Mouse (Mus musculus) spleen, adult 12 weeks (tissue): ENCODE measurements at regions not wholly inside any gene's neighbourhood (a gene's known extent, or its start where the extent isn't known, plus 50 kb on each side); places are given as distances from the start of the nearest gene placed in this dataset.
"Not testable (repeated sequence)": the region's sequence is repeated elsewhere in the genome, so short reads cannot be mapped to it uniquely, and the experiment has no call there.

Experiments used
- DNase-seq: peaks from one replicate; pipeline ENCODE4 v3.0.0; 2022; ENCODE audit warnings: low spot score

GRCm38 (mm10) chr10:66641966-66642365, 454.0 kb upstream of the Jmjd1c start:
- no peak for DNase-seq

GRCm38 (mm10) chr10:66643160-66643559, 452.8 kb upstream of the Jmjd1c start:
- DNase-seq, result no peak

GRCm38 (mm10) chr10:66657520-66657919, 438.4 kb upstream of the Jmjd1c start:
- no peak for DNase-seq

- DNase-seq, result no peak
Measured at GRCm38 (mm10) chr10:66683160-66683559, 412.8 kb upstream of the Jmjd1c start.

- not testable (repeated sequence) for DNase-seq
Measured at GRCm38 (mm10) chr10:66689196-66689595, 406.7 kb upstream of the Jmjd1c start.

GRCm38 (mm10) chr10:66694549-66695285, 401.2 kb upstream of the Jmjd1c start:
- DNase-seq, result no peak

- DNase-seq, result not testable (repeated sequence)
Measured at GRCm38 (mm10) chr10:66714926-66715325, 381.0 kb upstream of the Jmjd1c start.

GRCm38 (mm10) chr10:66717909-66718308, 378.0 kb upstream of the Jmjd1c start:
- DNase-seq, result no peak

- DNase-seq, result no peak
Measured at GRCm38 (mm10) chr10:66719796-66720195, 376.1 kb upstream of the Jmjd1c start.

- DNase-seq, result no peak
Measured at GRCm38 (mm10) chr10:66733631-66734030, 362.3 kb upstream of the Jmjd1c start.

- DNase-seq, result no peak
Measured at GRCm38 (mm10) chr10:66734853-66735252, 361.1 kb upstream of the Jmjd1c start.

GRCm38 (mm10) chr10:66739017-66739416, 356.9 kb upstream of the Jmjd1c start:
- DNase-seq, result no peak

- no peak for DNase-seq
Measured at GRCm38 (mm10) chr10:66741819-66742218, 354.1 kb upstream of the Jmjd1c start.

GRCm38 (mm10) chr10:66743254-66743653, 352.7 kb upstream of the Jmjd1c start:
- DNase-seq, result no peak

- no peak for DNase-seq
Measured at GRCm38 (mm10) chr10:66745871-66746270, 350.1 kb upstream of the Jmjd1c start.

- DNase-seq, result no peak
Measured at GRCm38 (mm10) chr10:66752237-66752810, 343.6 kb upstream of the Jmjd1c start.

GRCm38 (mm10) chr10:66756866-66757265, 339.1 kb upstream of the Jmjd1c start:
- DNase-seq, result no peak

GRCm38 (mm10) chr10:66770161-66771030, 325.5 kb upstream of the Jmjd1c start:
- no peak for DNase-seq

GRCm38 (mm10) chr10:66780335-66781170, 315.4 kb upstream of the Jmjd1c start:
- DNase-seq, result no peak

GRCm38 (mm10) chr10:66781171-66781510, 314.8 kb upstream of the Jmjd1c start:
- no peak for DNase-seq

GRCm38 (mm10) chr10:66782025-66782424, 313.9 kb upstream of the Jmjd1c start:
- no peak for DNase-seq

GRCm38 (mm10) chr10:66787812-66788211, 308.1 kb upstream of the Jmjd1c start:
- DNase-seq, result no peak
